Mouse (Mus musculus) limb, embryonic 10.5 days (tissue): ENCODE measurements at regions not wholly inside any gene's neighbourhood (a gene's known extent, or its start where the extent isn't known, plus 50 kb on each side); places are given as distances from the start of the nearest gene placed in this dataset.

Source experiments
- DNase-seq: peaks from one replicate; pipeline ENCODE4 v3.0.0-alpha.2; 2017; ENCODE audit warnings: low spot score
- H3K27ac ChIP-seq: fragments of 300-500 bp; sonication (generic); 2 replicates; pipeline ENCODE4 v1.5.1; 2016; ENCODE audit warnings: mild to moderate bottlenecking
- H3K27me3 ChIP-seq: fragments of 300-500 bp; sonication (generic); 2 replicates; pipeline ENCODE4 v1.6.1; 2016; ENCODE audit warnings: low read depth, mild to moderate bottlenecking; ENCODE audit not compliant: poor library complexity, severe bottlenecking
- H3K36me3 ChIP-seq: fragments of 300-500 bp; sonication (generic); 2 replicates; pipeline ENCODE4 v1.6.1; 2016; ENCODE audit warnings: mild to moderate bottlenecking, moderate library complexity
- H3K4me1 ChIP-seq: fragments of 300-500 bp; sonication (generic); 2 replicates; pipeline ENCODE4 v1.6.1; 2016
- H3K4me3 ChIP-seq: fragments of 300-500 bp; sonication (generic); 2 replicates; pipeline ENCODE4 v1.5.1; 2016; ENCODE audit warnings: mild to moderate bottlenecking, moderate library complexity
- H3K9me3 ChIP-seq: fragments of 300-500 bp; sonication (generic); replicated peaks from 2 replicates; pipeline ENCODE4 v1.6.1; 2016; ENCODE audit warnings: mild to moderate bottlenecking
- WGBS: fragments of 180-500 bp; shearing (Covaris S2); methylation state at CpG from one replicate; pipeline ENCODE4 v1.1.7; 2016; 5-methylcytosine and 5-hydroxymethylcytosine counted together

GRCm38 (mm10) chr4:87657855-87658254, 375.3 kb downstream of the Mllt3 start:
- Histone ChIP-seq H3K9me3 (no peaks in the 10 kb centered on the region), H3K27me3 (no peaks in the 10 kb centered on the region), H3K4me1 (peaks cover 32% of the 10 kb centered on the region), H3K4me3 (no peak overlapping the region), H3K27ac (no peak overlapping the region), H3K36me3 (no peaks in the 10 kb centered on the region)
- WGBS: 30% methylated on average over 2 of the region's 2 CpGs
- no peak for DNase-seq

GRCm38 (mm10) chr4:87653440-87654165, 379.6 kb downstream of the Mllt3 start:
- no peaks in the 10 kb centered on the region for H3K36me3 ChIP-seq
- no peak for DNase-seq
- 55% methylated on average over 5 of the region's 5 CpGs for WGBS
- H3K4me3 ChIP-seq: no peak overlapping the region
- peaks cover 37% of the 10 kb centered on the region for H3K4me1 ChIP-seq
- H3K27ac ChIP-seq: no peak overlapping the region
- H3K9me3 ChIP-seq: no peaks in the 10 kb centered on the region
- H3K27me3 ChIP-seq: 0 out of 2 replicates have a peak, but pooled peaks cover 4% of the 10 kb centered on the region

- Histone ChIP-seq H3K4me3 (no peak overlapping the region), H3K27me3 (0 out of 2 replicates have a peak, but pooled peaks cover 4% of the 10 kb centered on the region), H3K4me1 (peaks cover 34% of the 10 kb centered on the region), H3K9me3 (no peaks in the 10 kb centered on the region), H3K36me3 (no peaks in the 10 kb centered on the region), H3K27ac (no peak overlapping the region)
- DNase-seq: no peak
- WGBS: 63% methylated on average over 8 of the region's 8 CpGs
Measured at GRCm38 (mm10) chr4:87652314-87652934, 380.7 kb downstream of the Mllt3 start.

- Histone ChIP-seq H3K27ac (no peak overlapping the region), H3K4me1 (peaks cover 32% of the 10 kb centered on the region), H3K27me3 (0 out of 2 replicates have a peak, but pooled peaks cover 4% of the 10 kb centered on the region), H3K4me3 (no peak overlapping the region), H3K9me3 (no peaks in the 10 kb centered on the region), H3K36me3 (no peaks in the 10 kb centered on the region)
- DNase-seq: no peak
- WGBS: 67% methylated on average over 3 of the region's 3 CpGs
Measured at GRCm38 (mm10) chr4:87651275-87651674, 381.9 kb downstream of the Mllt3 start.

- DNase-seq: no peak
- WGBS: 41% methylated on average over 6 of the region's 6 CpGs
- no peaks in the 10 kb centered on the region for H3K36me3 ChIP-seq
- peaks cover 32% of the 10 kb centered on the region for H3K4me1 ChIP-seq
- H3K27me3 ChIP-seq: 0 out of 2 replicates have a peak, but pooled peaks cover 4% of the 10 kb centered on the region
- no peak overlapping the region for H3K27ac ChIP-seq
- no peak overlapping the region for H3K4me3 ChIP-seq
- no peaks in the 10 kb centered on the region for H3K9me3 ChIP-seq
Measured at GRCm38 (mm10) chr4:87650837-87651236, 382.3 kb downstream of the Mllt3 start.

- 88% methylated on average over 3 of the region's 3 CpGs for WGBS
Measured at GRCm38 (mm10) chr4:87650393-87650792, 382.8 kb downstream of the Mllt3 start.

DNA sequence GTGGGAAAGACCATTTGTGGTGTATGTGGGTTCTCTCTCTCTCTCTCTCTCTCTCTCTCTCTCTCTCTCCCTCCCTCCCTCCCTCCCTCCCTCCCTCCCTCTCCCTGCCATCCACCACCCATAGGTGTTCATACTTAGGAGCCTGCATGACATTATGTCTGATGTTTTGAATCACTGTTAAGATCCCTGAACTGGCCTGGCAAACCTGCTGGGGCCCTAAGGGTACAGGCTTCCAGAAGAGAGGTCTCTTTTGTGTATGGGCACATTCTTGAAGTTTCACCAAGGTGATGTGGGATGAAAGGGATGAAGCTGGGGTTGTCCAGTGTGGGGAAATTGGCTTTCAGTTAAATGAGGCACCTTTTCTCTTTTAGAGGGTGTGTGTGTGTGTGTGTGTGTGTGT, 384.2 kb downstream of the Mllt3 start:
- no peaks in the 10 kb centered on the region for H3K9me3 ChIP-seq
- H3K4me1 ChIP-seq: peaks cover 27% of the 10 kb centered on the region
- 0 out of 2 replicates have a peak, but pooled peaks cover 4% of the 10 kb centered on the region for H3K27me3 ChIP-seq
- H3K27ac ChIP-seq: peak overlapping the region; percentile 31; the same call in 1 of the 2 replicates
- H3K4me3 ChIP-seq: peak overlapping the region; percentile 47; the same call in 1 of the 2 replicates
- no peaks in the 10 kb centered on the region for H3K36me3 ChIP-seq
- DNase-seq: no peak

More at GRCm38 (mm10) chr4:87650393-87650792, 382.8 kb downstream of the Mllt3 start:
- Histone ChIP-seq H3K27me3 (0 out of 2 replicates have a peak, but pooled peaks cover 4% of the 10 kb centered on the region), H3K27ac (no peak overlapping the region), H3K4me1 (peaks cover 32% of the 10 kb centered on the region), H3K36me3 (no peaks in the 10 kb centered on the region), H3K4me3 (no peak overlapping the region), H3K9me3 (no peaks in the 10 kb centered on the region)
- DNase-seq: no peak

DNA sequence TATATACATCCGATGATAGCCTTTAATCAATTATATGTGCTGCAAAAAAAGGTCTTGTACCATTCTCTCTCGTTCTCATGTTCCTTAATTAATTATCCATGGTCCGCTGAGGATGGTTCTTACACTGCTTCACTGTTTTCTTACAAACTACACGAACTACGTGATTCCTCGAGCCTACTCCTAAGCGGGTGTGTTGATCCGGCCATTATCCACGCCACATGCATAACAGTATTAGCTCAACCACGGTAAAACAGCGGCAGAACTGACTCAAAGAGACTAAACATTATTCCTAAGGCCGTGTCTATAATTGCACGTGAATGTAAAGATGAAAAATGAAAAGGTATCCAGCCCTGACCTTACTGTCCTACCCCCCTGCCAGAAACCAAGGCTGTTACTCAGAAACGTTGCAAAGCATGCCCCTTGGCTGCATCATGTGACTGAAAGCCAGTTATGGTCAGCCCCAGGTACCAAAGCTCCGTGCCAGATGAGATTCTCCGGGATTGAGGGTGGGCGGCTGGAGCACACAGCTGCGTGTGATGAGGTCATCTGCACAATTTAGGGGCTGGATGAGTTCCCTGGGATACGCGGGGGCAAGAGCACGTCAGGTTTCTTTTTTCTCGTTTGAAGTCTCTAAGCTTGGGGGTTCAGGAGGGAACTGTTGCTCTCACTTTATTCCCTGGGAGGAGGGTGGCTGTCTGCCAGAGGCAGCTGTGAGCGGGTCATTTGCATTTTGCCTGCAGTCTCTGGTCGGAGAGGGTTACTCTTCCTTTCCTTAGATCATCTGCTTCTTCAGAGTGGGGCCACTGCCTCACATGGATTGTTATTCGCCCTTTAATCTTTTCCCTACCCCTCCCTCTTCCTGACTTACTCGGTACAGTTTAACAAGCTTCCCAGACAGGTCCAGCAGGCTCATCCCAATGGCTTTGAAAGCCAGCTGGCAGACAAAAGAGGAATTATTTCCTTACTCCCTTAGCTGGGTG, 384.9 kb downstream of the Mllt3 start:
- DNase-seq: peak; percentile 73
- Histone ChIP-seq H3K4me3 (peak overlapping the region; percentile 47), H3K27ac (peak overlapping the region; percentile 31; the same call in 1 of the 2 replicates), H3K4me1 (peaks cover 22% of the 10 kb centered on the region), H3K9me3 (no peaks in the 10 kb centered on the region), H3K36me3 (no peaks in the 10 kb centered on the region), H3K27me3 (0 out of 2 replicates have a peak, but pooled peaks cover 4% of the 10 kb centered on the region)
- 19% methylated on average over 26 of the region's 26 CpGs for WGBS

DNA sequence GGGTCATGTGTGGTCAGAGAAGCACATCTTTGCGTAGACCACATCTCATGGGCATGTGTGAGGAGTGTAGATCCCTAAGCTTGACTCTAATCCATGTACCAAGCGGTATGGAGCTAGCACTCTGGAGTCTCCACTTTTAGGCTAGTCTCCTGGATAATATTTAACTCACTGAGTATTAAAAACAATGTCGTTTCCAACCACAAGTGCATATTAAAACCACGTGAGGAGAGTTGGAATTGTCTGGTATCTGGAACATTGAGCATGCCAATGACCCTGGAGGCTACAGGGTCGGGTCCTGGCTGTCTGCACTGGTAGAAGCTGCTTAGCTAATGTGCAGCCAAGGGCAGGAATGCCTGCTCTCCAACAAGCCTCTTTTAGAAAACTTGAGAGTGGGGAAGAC, 391.2 kb downstream of the Mllt3 start:
- 82% methylated on average over 5 of the region's 5 CpGs for WGBS
- Histone ChIP-seq H3K9me3 (no peaks in the 10 kb centered on the region), H3K27me3 (no peaks in the 10 kb centered on the region), H3K4me3 (no peak overlapping the region), H3K27ac (no peak overlapping the region), H3K36me3 (no peaks in the 10 kb centered on the region), H3K4me1 (peaks cover 8% of the 10 kb centered on the region)
- no peak for DNase-seq

GRCm38 (mm10) chr4:87641551-87641950, 391.6 kb downstream of the Mllt3 start:
- no peak for DNase-seq
- Histone ChIP-seq H3K36me3 (no peaks in the 10 kb centered on the region), H3K9me3 (no peaks in the 10 kb centered on the region), H3K27me3 (no peaks in the 10 kb centered on the region), H3K4me1 (peaks cover 8% of the 10 kb centered on the region), H3K4me3 (no peak overlapping the region), H3K27ac (no peak overlapping the region)
- 90% methylated on average over 3 of the region's 3 CpGs for WGBS

DNA sequence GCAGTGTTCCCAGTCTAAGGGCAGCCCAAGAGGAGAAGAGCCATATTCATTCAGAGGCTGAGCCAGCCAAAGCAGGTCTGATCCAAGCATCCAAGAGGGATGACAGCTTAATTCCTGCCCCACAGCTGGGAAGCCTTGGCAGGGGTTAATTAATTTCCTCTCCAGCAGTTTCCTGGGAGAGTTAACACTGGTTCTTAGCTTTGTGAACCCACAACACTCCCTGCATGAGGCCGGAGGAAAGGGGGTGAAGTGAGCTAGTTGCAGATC, 394.9 kb downstream of the Mllt3 start:
- Histone ChIP-seq H3K27me3 (no peaks in the 10 kb centered on the region), H3K27ac (peak overlapping the region; percentile 6; the same call in 1 of the 2 replicates), H3K9me3 (no peaks in the 10 kb centered on the region), H3K36me3 (no peaks in the 10 kb centered on the region), H3K4me1 (peaks cover 8% of the 10 kb centered on the region), H3K4me3 (no peak overlapping the region)
- DNase-seq: no peak
- 29% methylated on average over 1 of the region's 1 CpGs for WGBS

- 56% methylated on average over 3 of the region's 3 CpGs for WGBS
- H3K9me3 ChIP-seq: no peaks in the 10 kb centered on the region
- peak overlapping the region; percentile 6; the same call in 1 of the 2 replicates for H3K27ac ChIP-seq
Measured at GRCm38 (mm10) chr4:87637629-87638379, 395.4 kb downstream of the Mllt3 start.

More at GRCm38 (mm10) chr4:87637629-87638379, 395.4 kb downstream of the Mllt3 start:
- DNase-seq: no peak
- Histone ChIP-seq H3K36me3 (no peaks in the 10 kb centered on the region), H3K27me3 (no peaks in the 10 kb centered on the region), H3K4me1 (peaks cover 8% of the 10 kb centered on the region), H3K4me3 (no peak overlapping the region)
